Mouse (Mus musculus) urinary bladder, postnatal 0 days (tissue): ENCODE results near the gene 1190002N15Rik. TPM values are rescaled to one million over a fixed set of nuclear protein-coding genes. Genes with fewer than 3 reads are reported as not detected.

Experiments
- polyA plus RNA-seq: library from polyadenylated mRNA; unstranded; fragments of >200 nt; fragmentation: Nextera tagmentation; extraction: Ambion mirVana; gene quantifications from 2 replicates; pipeline ENCODE4 v1.2.1, GENCODE M21; 2015

Gene 1190002N15Rik
- 8.1 and 8.5 TPM in 2 replicates for polyA plus RNA-seq

GRCm38 (mm10) chr9:94537970-94538822, at the start of gene 1190002N15Rik:
Gene 1190002N15Rik, minus strand, starts transcription at chr9:94538081.

Other genes with a start within 250 kb of the 1190002N15Rik start
- gene Slc9a9, start 131.8 kb upstream of the 1190002N15Rik start, polyA plus RNA-seq: 1.9 and 2.5 TPM in 2 replicates